Mouse (Mus musculus): ENCODE data around the gene Cux2. TPM values are rescaled to one million over a fixed set of nuclear protein-coding genes. Genes with fewer than 3 reads are reported as not detected.

Cux2 gene
- polyA plus RNA-seq, 1 experiment, result 0.62 TPM

GRCm38 (mm10) chr5:121812526-121813243 lies 237.2 kb downstream of the Cux2 start:
- no peak overlapping the region for H3K4me2 ChIP-seq (ENCODE audit: low read depth)
- TF ChIP-seq MAX (IDR thresholded peaks at IDR 0.05; ENCODE audit: low read depth), result no peak
- no peak for TF ChIP-seq USF1 (IDR thresholded peaks at IDR 0.05; ENCODE audit: low read depth)
- TF ChIP-seq POLR2AphosphoS2 (IDR thresholded peaks at IDR 0.05; ENCODE audit: insufficient read length, low read depth), result no peak
- peak; percentile 5 for TF ChIP-seq POLR2A (IDR thresholded peaks at IDR 0.05; ENCODE audit: insufficient read length, low read depth)
- TF ChIP-seq TCF12 (IDR thresholded peaks at IDR 0.05; ENCODE audit: insufficient read depth, poor library complexity, severe bottlenecking), result no peak
- no peak for TF ChIP-seq REST (IDR thresholded peaks at IDR 0.05; ENCODE audit: insufficient read depth, insufficient read length)
- no peak for TF ChIP-seq MYOG (IDR thresholded peaks at IDR 0.05; ENCODE audit: control insufficient read depth in 1 of 3, insufficient read depth in 1 of 3, insufficient read length in 2 of 3, low read depth in 2 of 3)

GRCm38 (mm10) chr5:121811485-121811931 lies 238.4 kb downstream of the Cux2 start:
- H3K4me2 ChIP-seq (ENCODE audit: low read depth), result no peak overlapping the region
- no peak for TF ChIP-seq E2F4 (IDR thresholded peaks at IDR 0.05; ENCODE audit: insufficient read depth)
- no peak for TF ChIP-seq REST (IDR thresholded peaks at IDR 0.05; ENCODE audit: insufficient read depth, insufficient read length)
- no peak for TF ChIP-seq CEBPB (IDR thresholded peaks at IDR 0.05; ENCODE audit: insufficient read depth, poor library complexity, severe bottlenecking)
- TF ChIP-seq MAX (IDR thresholded peaks at IDR 0.05; ENCODE audit: low read depth), result no peak
- TF ChIP-seq MYOG (IDR thresholded peaks at IDR 0.05; ENCODE audit: control insufficient read depth in 1 of 3, insufficient read depth in 1 of 3, insufficient read length in 2 of 3, low read depth in 2 of 3), result peak in 1 of 3 experiments; percentile 61
- TF ChIP-seq TCF12 (IDR thresholded peaks at IDR 0.05; ENCODE audit: insufficient read depth, poor library complexity, severe bottlenecking), result no peak
- no peak for TF ChIP-seq POLR2A (IDR thresholded peaks at IDR 0.05; ENCODE audit: insufficient read length, low read depth)
- TF ChIP-seq MYOD1 (IDR thresholded peaks at IDR 0.05; ENCODE audit: control insufficient read depth in 1 of 3, insufficient read length in 2 of 3, low read depth in 2 of 3), result no peak
- no peak for TF ChIP-seq USF1 (IDR thresholded peaks at IDR 0.05; ENCODE audit: low read depth)
- TF ChIP-seq TCF3 (IDR thresholded peaks at IDR 0.05; ENCODE audit: insufficient read length, low read depth), result no peak
- TF ChIP-seq POLR2AphosphoS2 (IDR thresholded peaks at IDR 0.05; ENCODE audit: insufficient read length, low read depth), result peak; percentile 50
- H3K4me3 ChIP-seq, result no peak overlapping the region
- no peaks in the 10 kb centered on the region for H3K27me3 ChIP-seq (ENCODE audit: control insufficient read depth, insufficient read depth, insufficient read length)
- H3K36me3 ChIP-seq (ENCODE audit: control insufficient read depth, insufficient read depth), result peaks cover 39% of the 10 kb centered on the region
- peaks cover 17% of the 10 kb centered on the region for H3K79me2 ChIP-seq (ENCODE audit: control insufficient read depth, insufficient read depth)
- no peak overlapping the region for H3ac ChIP-seq (ENCODE audit: control insufficient read depth, insufficient read length)

More at GRCm38 (mm10) chr5:121812526-121813243, 237.2 kb downstream of the Cux2 start:
- no peak overlapping the region for H3K4me3 ChIP-seq
- H3K79me2 ChIP-seq (ENCODE audit: control insufficient read depth, insufficient read depth), result peaks cover 20% of the 10 kb centered on the region
- peaks cover 50% of the 10 kb centered on the region for H3K36me3 ChIP-seq (ENCODE audit: control insufficient read depth, insufficient read depth)
- no peaks in the 10 kb centered on the region for H3K27me3 ChIP-seq (ENCODE audit: control insufficient read depth, insufficient read depth, insufficient read length)
- H3ac ChIP-seq (ENCODE audit: control insufficient read depth, insufficient read length), result no peak overlapping the region

GRCm38 (mm10) chr5:121810331-121811151 lies 239.4 kb downstream of the Cux2 start:
- peaks cover 17% of the 10 kb centered on the region for H3K79me2 ChIP-seq (ENCODE audit: control insufficient read depth, insufficient read depth)
- H3ac ChIP-seq (ENCODE audit: control insufficient read depth, insufficient read length), result no peak overlapping the region
- peaks cover 30% of the 10 kb centered on the region for H3K36me3 ChIP-seq (ENCODE audit: control insufficient read depth, insufficient read depth)
- H3K4me3 ChIP-seq, result no peak overlapping the region
- H3K4me2 ChIP-seq (ENCODE audit: low read depth), result no peak overlapping the region
- TF ChIP-seq MYOG (IDR thresholded peaks at IDR 0.05; ENCODE audit: control insufficient read depth in 1 of 3, insufficient read depth in 1 of 3, insufficient read length in 2 of 3, low read depth in 2 of 3), result no peak
- no peak for TF ChIP-seq USF1 (IDR thresholded peaks at IDR 0.05; ENCODE audit: low read depth)
- peak; percentile 9 for TF ChIP-seq POLR2AphosphoS2 (IDR thresholded peaks at IDR 0.05; ENCODE audit: insufficient read length, low read depth)
- TF ChIP-seq TCF3 (IDR thresholded peaks at IDR 0.05; ENCODE audit: insufficient read length, low read depth), result no peak
- no peak for TF ChIP-seq CEBPB (IDR thresholded peaks at IDR 0.05; ENCODE audit: insufficient read depth, poor library complexity, severe bottlenecking)
- TF ChIP-seq MAX (IDR thresholded peaks at IDR 0.05; ENCODE audit: low read depth), result no peak
- TF ChIP-seq E2F4 (IDR thresholded peaks at IDR 0.05; ENCODE audit: insufficient read depth), result no peak
- TF ChIP-seq MYOD1 (IDR thresholded peaks at IDR 0.05; ENCODE audit: control insufficient read depth in 1 of 3, insufficient read length in 2 of 3, low read depth in 2 of 3), result no peak
- TF ChIP-seq TCF12 (IDR thresholded peaks at IDR 0.05; ENCODE audit: insufficient read depth, poor library complexity, severe bottlenecking), result no peak
- TF ChIP-seq REST (IDR thresholded peaks at IDR 0.05; ENCODE audit: insufficient read depth, insufficient read length), result no peak
- TF ChIP-seq POLR2A (IDR thresholded peaks at IDR 0.05; ENCODE audit: insufficient read length, low read depth), result peak; percentile 18
- no peak for TF ChIP-seq SRF (IDR thresholded peaks at IDR 0.05; ENCODE audit: control insufficient read depth, insufficient read length, low read depth)
- no peaks in the 10 kb centered on the region for H3K27me3 ChIP-seq (ENCODE audit: control insufficient read depth, insufficient read depth, insufficient read length)

- Histone ChIP-seq H3K4me3 (no peak overlapping the region), H3K79me2 (ENCODE audit: control insufficient read depth, insufficient read depth) (peaks cover 17% of the 10 kb centered on the region), H3K4me2 (ENCODE audit: low read depth) (peak overlapping the region; percentile 22), H3K36me3 (ENCODE audit: control insufficient read depth, insufficient read depth) (peaks cover 25% of the 10 kb centered on the region), H3K27me3 (ENCODE audit: control insufficient read depth, insufficient read depth, insufficient read length) (no peaks in the 10 kb centered on the region), H3ac (ENCODE audit: control insufficient read depth, insufficient read length) (no peak overlapping the region)
- TF ChIP-seq TCF3 (IDR thresholded peaks at IDR 0.05; ENCODE audit: insufficient read length, low read depth), result no peak
- TF ChIP-seq MAX (IDR thresholded peaks at IDR 0.05; ENCODE audit: low read depth), result no peak
- no peak for TF ChIP-seq SRF (IDR thresholded peaks at IDR 0.05; ENCODE audit: control insufficient read depth, insufficient read length, low read depth)
- no peak for TF ChIP-seq CEBPB (IDR thresholded peaks at IDR 0.05; ENCODE audit: insufficient read depth, poor library complexity, severe bottlenecking)
- TF ChIP-seq MYOD1 (IDR thresholded peaks at IDR 0.05; ENCODE audit: control insufficient read depth in 1 of 3, insufficient read length in 2 of 3, low read depth in 2 of 3), result peak in 1 of 3 experiments; percentile 24
- peak; percentile 22 for TF ChIP-seq POLR2A (IDR thresholded peaks at IDR 0.05; ENCODE audit: insufficient read length, low read depth)
- no peak for TF ChIP-seq TCF12 (IDR thresholded peaks at IDR 0.05; ENCODE audit: insufficient read depth, poor library complexity, severe bottlenecking)
- TF ChIP-seq POLR2AphosphoS2 (IDR thresholded peaks at IDR 0.05; ENCODE audit: insufficient read length, low read depth), result peak; percentile 62
- no peak for TF ChIP-seq REST (IDR thresholded peaks at IDR 0.05; ENCODE audit: insufficient read depth, insufficient read length)
- TF ChIP-seq MYOG (IDR thresholded peaks at IDR 0.05; ENCODE audit: control insufficient read depth in 1 of 3, insufficient read depth in 1 of 3, insufficient read length in 2 of 3, low read depth in 2 of 3), result peak in 1 of 3 experiments; percentile 28
- TF ChIP-seq E2F4 (IDR thresholded peaks at IDR 0.05; ENCODE audit: insufficient read depth), result no peak
- no peak for TF ChIP-seq USF1 (IDR thresholded peaks at IDR 0.05; ENCODE audit: low read depth)
These were observed 240.2 kb downstream of the Cux2 start for GRCm38 (mm10) chr5:121809667-121810224.

Data from myocyte (in vitro differentiated cells).